Mouse (Mus musculus) lung, adult 2 months (tissue): Measurements from ENCODE around the gene Eea1.

Experiments
- CTCF ChIP-seq: fragments of 200-500 bp; IDR thresholded peaks from 2 replicates; pipeline ENCODE4 v1.5.1; 2011; ENCODE audit warnings: mild to moderate bottlenecking, low read length, control low read depth; ENCODE audit not compliant: insufficient read depth
- POLR2A ChIP-seq: fragments of 200-500 bp; IDR thresholded peaks from 2 replicates; pipeline ENCODE4 v1.6.1; 2011; ENCODE audit warnings: low read depth, mild to moderate bottlenecking, control low read depth, low read length, borderline replicate concordance; ENCODE audit errors: extremely low read depth

- TF ChIP-seq CTCF (no peak), POLR2A (no peak)
These were observed 30.9 kb downstream of the Eea1 start for GRCm38 (mm10) chr10:95971341-95971740.
